Mouse (Mus musculus): ENCODE results near the gene Pacs2.

Gene Pacs2

GRCm38 (mm10) chr12:113012443-113012842 lies 1.9 kb upstream of the Pacs2 start:
- DNase-seq (ENCODE audit: low read depth) = no peak

DNA sequence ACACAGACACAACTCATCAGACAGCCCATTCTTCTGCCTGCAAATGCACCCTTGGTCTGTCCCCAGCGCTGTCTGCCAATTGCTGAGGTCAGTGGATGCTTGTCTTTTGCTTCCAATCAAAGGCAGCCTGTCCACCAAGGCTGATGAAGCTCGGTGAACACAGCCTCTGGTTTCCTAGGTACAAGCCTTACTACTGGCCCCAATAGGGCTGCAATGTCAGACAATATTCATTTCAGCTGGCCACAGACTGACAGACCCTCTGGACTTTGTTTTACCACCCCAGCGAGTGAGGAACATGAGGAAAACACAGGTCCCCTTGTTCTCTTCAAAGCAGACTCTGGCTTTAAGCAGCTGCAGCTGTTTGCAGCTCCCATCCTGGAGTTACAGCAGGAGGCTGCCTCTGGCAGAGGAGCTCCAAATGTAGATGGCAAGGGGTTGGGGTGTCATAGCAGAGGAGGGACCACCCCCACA lies 1.3 kb upstream of the Pacs2 start:
- DNase-seq (ENCODE audit: low read depth) = peak; percentile 39

- DNase-seq (ENCODE audit: low read depth) = no peak
Measured at GRCm38 (mm10) chr12:113014561-113015556, 551 bp downstream of the Pacs2 start.

DNA sequence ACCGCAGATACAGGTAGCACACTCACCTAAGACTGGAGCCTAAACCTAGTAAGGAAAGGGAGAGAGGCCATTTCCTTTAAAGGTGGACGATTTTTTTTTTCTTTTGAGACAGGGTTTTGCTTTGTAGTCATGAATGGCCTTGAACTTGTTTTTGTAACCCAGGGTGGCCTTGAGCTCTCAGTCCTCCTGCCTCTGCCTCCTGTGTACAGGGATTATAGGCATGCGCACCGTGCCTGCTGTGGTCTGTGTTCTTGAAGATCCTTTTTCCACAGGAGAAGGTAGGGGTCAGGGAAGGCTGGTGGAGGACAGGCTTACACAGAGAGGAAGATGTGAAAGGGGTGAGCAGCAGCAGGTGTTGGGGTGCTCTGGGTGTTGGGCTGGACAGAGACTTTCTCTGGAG lies 1.6 kb downstream of the Pacs2 start:
- no peak for DNase-seq (ENCODE audit: low read depth)

- no peak for DNase-seq (ENCODE audit: low read depth)
Measured at GRCm38 (mm10) chr12:113016976-113017375, 2.7 kb downstream of the Pacs2 start.

GRCm38 (mm10) chr12:113017429-113017984 lies 3.2 kb downstream of the Pacs2 start:
- DNase-seq (ENCODE audit: low read depth) = no peak

- DNase-seq (ENCODE audit: low read depth) = no peak
Measured at GRCm38 (mm10) chr12:113018763-113019162, 4.5 kb downstream of the Pacs2 start.

- no peak for DNase-seq (ENCODE audit: low read depth)
Measured at GRCm38 (mm10) chr12:113021488-113021887, 7.2 kb downstream of the Pacs2 start.

DNA sequence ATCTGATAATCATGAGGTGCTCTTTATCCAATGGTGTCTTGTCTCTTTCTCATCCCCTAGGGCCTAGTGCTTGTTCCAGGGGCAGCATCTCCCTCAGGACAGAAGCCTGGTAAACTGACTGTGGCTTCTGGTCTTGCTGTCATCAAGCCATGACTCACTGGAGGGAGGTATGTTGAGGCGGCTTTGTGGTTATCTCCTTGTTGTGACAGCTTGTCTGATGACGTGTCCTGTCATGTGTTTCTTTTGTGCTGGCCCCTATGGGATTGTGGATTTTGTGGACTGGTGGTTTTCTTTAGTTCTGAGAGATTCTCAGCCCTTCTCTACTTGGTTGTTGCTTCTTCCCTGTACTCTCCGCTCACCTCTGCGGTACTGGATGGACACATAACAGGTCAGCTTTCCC lies 8.8 kb downstream of the Pacs2 start:
- no peak for DNase-seq (ENCODE audit: low read depth)

GRCm38 (mm10) chr12:113026557-113026956 lies 12.2 kb downstream of the Pacs2 start:
- no peak for DNase-seq (ENCODE audit: low read depth)

DNA sequence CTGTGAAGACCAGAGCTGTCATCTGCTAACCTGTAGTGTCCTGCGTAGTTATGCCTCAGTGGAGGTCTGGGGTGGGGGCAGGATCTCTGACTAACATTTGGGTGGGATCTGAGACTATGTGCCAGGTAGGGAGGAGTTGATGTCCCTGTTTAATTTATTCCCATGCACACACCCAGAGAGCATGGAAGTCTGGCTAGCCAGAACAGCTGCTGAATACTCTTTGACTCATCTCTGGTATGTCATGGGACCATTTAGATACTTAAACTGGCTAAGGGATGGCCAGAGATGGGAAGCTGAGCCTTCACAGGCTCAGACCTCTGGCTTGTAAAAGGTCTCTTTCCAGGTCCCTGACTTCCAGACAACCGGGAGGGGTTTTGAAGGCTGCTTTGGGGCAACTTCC lies 13.2 kb downstream of the Pacs2 start:
- DNase-seq (ENCODE audit: low read depth) = no peak

GRCm38 (mm10) chr12:113028067-113028466 lies 13.8 kb downstream of the Pacs2 start:
- DNase-seq (ENCODE audit: low read depth) = no peak

- no peak for DNase-seq (ENCODE audit: low read depth)
Measured at GRCm38 (mm10) chr12:113028898-113029297, 14.6 kb downstream of the Pacs2 start.

- no peak for DNase-seq (ENCODE audit: low read depth)
Measured at GRCm38 (mm10) chr12:113030046-113030445, 15.7 kb downstream of the Pacs2 start.

DNA sequence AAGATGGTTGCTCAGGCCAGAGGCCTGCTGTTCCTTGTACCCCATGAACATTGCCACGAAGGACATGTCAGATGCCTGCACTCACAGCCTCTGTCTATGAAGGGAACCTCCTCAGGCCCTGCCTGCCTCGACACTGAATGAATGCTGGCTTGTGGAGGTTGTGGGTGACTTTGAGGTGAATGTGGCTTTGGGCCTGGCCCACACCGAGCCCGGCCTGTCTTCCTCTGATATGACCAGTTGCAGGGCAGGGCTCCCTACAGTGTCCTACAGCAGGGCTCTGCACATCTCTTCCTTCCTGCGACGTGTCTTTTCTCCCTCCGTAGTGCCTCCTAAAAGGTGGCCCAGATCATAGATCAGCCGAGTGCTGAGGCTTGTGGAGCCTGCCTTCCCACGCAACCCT lies 16.7 kb downstream of the Pacs2 start:
- DNase-seq (ENCODE audit: low read depth) = no peak

DNA sequence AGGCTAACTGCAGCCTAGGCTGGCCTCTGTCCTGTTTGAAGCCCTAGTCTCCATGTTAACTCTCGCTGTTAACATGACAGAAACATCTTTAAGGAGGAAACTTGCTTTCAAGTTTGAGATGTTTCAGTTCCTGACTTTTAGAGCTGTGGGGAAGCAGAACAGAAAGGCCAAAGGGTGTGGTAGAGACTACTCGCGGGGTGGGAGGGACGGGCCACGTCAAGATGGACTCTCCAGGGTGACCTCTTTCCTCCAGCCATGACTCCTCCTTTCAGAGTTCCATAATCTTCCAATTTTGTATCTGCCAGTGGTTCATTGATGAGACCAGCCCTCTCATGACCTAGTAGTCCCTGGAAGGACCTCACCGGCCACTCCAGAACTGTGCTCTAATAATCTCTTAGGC lies 17.1 kb downstream of the Pacs2 start:
- DNase-seq (ENCODE audit: low read depth) = no peak

DNA sequence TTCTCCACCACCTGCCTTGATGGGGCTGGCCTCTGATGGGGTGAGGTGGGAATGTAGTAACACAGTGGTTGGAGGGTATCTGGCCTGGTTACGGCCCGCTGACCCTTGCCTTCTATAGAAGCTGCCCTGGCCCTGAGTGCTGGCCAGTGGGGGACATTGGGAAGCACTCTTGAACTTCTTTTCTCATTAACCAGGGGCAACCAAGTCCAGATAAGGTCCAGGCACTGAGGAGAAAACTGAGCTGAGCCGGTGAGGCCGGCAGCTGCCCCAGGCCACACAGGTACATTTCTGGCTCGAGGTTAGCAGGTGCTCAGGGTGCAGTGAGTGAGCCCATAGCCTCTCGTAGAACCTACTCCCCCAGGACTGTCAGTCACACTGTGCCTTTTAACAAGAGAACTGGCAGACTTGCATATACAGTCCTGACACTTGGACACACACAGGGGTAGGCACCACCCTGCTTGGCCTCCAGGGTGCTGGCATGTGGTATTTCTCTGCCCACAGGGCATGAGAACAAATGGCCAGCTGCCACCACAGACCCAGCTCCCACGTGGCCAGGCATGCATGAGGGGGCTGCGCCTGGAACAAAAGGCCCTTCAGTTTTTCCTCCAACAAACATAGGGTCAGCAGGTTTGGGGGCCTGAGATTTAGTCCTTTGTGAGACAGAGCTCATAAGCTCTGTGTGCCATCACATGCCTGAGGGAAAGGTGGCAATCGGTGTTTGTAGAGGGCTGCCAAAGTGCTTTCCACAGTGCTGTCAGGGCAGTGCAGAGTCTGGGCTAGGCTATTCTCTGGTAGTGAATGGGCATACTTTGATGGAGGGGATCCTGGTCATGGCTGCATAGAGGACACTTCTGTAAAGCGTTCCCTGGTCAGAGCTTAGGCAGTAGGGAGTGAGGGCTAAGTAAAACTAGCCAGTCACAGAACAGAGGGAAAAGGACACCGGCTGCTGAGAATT lies 18.3 kb downstream of the Pacs2 start:
- DNase-seq (ENCODE audit: low read depth) = no peak

- DNase-seq (ENCODE audit: low read depth) = no peak
Measured at GRCm38 (mm10) chr12:113035093-113035492, 20.8 kb downstream of the Pacs2 start.

DNA sequence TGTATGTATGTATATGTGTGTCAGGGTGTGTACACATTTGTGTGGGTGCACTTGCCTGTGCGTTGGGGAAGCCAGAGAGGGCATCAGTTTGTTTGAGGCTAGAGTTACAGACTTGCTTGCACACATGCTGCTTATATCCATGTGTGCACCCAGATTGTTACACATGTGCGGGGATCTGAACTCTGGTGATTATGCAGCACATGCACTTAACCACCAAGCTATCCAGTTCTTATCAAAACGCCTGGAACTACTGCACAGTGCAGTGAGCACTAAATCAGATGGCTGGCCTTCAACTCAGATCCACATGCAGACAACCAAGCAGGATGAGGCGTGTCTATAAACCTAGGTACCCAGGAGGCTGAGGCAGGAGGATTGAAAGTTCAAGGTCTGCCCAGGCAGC lies 22.7 kb downstream of the Pacs2 start:
- no peak for DNase-seq (ENCODE audit: low read depth)

GRCm38 (mm10) chr12:113038414-113038813 lies 24.1 kb downstream of the Pacs2 start:
- no peak for DNase-seq (ENCODE audit: low read depth)

GRCm38 (mm10) chr12:113041481-113042439 lies 27.5 kb downstream of the Pacs2 start:
- DNase-seq (ENCODE audit: low read depth) = no peak

Data from fibroblast of lung, adult 2 months (primary cell).